Mouse (Mus musculus) intestine, embryonic 14.5 days (tissue): ENCODE data around the gene G3bp1. TPM values are rescaled to one million over a fixed set of nuclear protein-coding genes. Genes with fewer than 3 reads are reported as not detected.

Source experiments
- ATAC-seq: fragments of 200-750 bp; cut with Nextera tagmentation; replicated peaks from 2 replicates; pipeline ENCODE4 v1.8.0; 2017; ENCODE audit warnings: low read depth, moderate number of reproducible peaks, moderate TSS enrichment, moderate library complexity; ENCODE audit not compliant: low FRiP score, low TSS enrichment
- DNase-seq: peaks from one replicate; pipeline ENCODE4 v3.0.0-alpha.2; 2018; ENCODE audit warnings: low spot score
- H3K27ac ChIP-seq: fragments of 300-500 bp; sonication (generic); 2 replicates; pipeline ENCODE4 v1.5.1; 2014; ENCODE audit warnings: low read depth, mild to moderate bottlenecking, control low read depth
- H3K27me3 ChIP-seq: fragments of 300-500 bp; sonication (generic); replicated peaks from 2 replicates; pipeline ENCODE4 v1.6.1; 2014; ENCODE audit warnings: low read length, control low read depth; ENCODE audit not compliant: control insufficient read depth, insufficient read depth
- H3K36me3 ChIP-seq: fragments of 300-500 bp; sonication (generic); 2 replicates; pipeline ENCODE4 v1.6.1; 2014; ENCODE audit warnings: low read length, control low read depth; ENCODE audit not compliant: control insufficient read depth, insufficient read depth
- H3K4me1 ChIP-seq: fragments of 300-500 bp; sonication (generic); replicated peaks from 2 replicates; pipeline ENCODE4 v1.6.1; 2014; ENCODE audit warnings: low read length, control low read depth, mixed read lengths; ENCODE audit not compliant: control insufficient read depth, insufficient read depth
- H3K4me2 ChIP-seq: fragments of 300-500 bp; sonication (generic); 2 replicates; pipeline ENCODE4 v1.6.1; 2014; ENCODE audit warnings: low read length
- H3K4me3 ChIP-seq: fragments of 300-500 bp; sonication (generic); 2 replicates; pipeline ENCODE4 v1.5.1; 2014; ENCODE audit warnings: low read depth, low read length, control low read depth, mixed read lengths
- H3K9ac ChIP-seq: fragments of 300-500 bp; sonication (generic); 2 replicates; pipeline ENCODE4 v1.6.1; 2014; ENCODE audit warnings: mild to moderate bottlenecking, low read length
- H3K9me3 ChIP-seq: fragments of 300-500 bp; sonication (generic); 2 replicates; pipeline ENCODE4 v1.6.1; 2016; ENCODE audit warnings: low read length, control low read depth; ENCODE audit not compliant: control insufficient read depth
- WGBS: fragments of 180-500 bp; shearing (Covaris S2); extraction: QIAGEN DNeasy Blood & Tissue Kit; methylation state at CpG from one replicate; pipeline ENCODE4 v1.1.7; 2014; 5-methylcytosine and 5-hydroxymethylcytosine counted together
- polyA plus RNA-seq: library from polyadenylated mRNA; unstranded; fragments of >200 nt; fragmentation: Nextera tagmentation; extraction: Ambion mirVana; gene quantifications from 2 replicates; pipeline ENCODE4 v1.2.1, GENCODE M21; 2014

Gene G3bp1
- polyA plus RNA-seq, 1 experiment from 2014 or later, result 198 TPM

DNA sequence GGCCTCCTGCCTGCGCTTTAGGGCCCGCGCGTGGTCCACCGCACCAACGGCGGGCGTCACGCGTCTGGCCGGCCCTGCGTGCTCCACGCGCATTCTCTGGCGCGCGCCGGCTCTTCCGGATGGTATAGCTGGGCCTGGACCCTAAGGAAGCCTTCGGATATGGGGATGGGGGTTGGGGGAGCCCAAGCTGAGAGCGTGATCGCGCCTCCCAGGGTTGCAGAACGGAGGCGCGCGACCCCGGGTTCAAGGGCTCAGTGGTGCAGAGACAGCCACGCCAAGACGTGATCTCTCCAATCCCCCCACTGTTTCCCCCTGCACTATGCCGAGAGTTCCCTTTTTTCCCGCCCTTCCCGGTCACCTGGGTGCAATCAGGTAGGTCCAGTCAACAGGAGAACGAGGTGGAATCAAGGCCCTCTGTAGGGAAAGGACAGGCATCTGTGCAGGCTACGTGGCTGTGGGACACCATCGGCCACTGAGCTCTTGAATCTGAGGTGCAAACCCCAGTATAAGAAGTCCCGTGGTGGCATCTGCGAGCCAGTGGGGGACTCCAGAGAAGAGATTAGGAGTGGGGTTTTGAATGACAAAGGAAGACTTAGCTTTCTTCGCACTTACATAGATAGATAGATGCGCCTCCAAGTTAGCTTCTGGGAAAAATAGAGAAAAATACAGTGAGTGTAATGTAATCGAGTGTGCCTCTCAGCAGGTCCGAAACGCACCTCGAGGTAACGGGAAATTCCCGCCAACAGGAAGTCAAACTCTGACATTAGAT is 622 bp downstream of the G3bp1 start:
- Histone ChIP-seq H3K36me3 (peaks cover 20% of the 10 kb centered on the region; the same call in 1 of the 2 replicates), H3K9ac (peak overlapping the region; percentile 98), H3K9me3 (no peaks in the 10 kb centered on the region), H3K27me3 (no peaks in the 10 kb centered on the region), H3K27ac (peak overlapping the region; percentile 89), H3K4me3 (peak overlapping the region; percentile 98), H3K4me2 (peak overlapping the region; percentile 89), H3K4me1 (peaks cover 24% of the 10 kb centered on the region)
- ATAC-seq (no peak; the same call in 1 of the 2 replicates), DNase-seq (peak; percentile 74)
- under 1% methylated on average over 43 of the region's 46 CpGs for WGBS

DNA sequence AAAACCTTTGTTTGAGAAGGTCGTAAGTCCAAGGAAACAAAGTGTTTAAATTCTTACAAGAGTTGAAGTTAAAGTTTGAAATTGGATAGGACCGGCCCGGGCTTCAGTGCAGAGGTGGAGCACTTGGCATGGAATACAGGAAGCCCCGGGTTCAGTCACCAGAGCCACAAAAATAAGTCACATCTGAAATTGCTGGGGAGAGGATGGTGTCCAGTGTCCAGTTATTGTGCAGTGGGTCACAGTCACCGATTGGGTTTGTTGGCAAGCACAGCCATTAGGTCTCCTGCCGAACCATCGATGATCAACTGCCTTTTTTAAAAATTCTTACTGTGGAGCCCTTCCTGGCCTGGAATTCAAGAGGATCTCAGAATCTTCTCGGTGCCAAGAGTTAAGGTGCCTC is 1.3 kb downstream of the G3bp1 start:
- Histone ChIP-seq H3K27me3 (no peaks in the 10 kb centered on the region), H3K4me1 (peaks cover 24% of the 10 kb centered on the region), H3K27ac (no peak overlapping the region), H3K4me2 (peak overlapping the region; percentile 89), H3K9ac (peak overlapping the region; percentile 98), H3K4me3 (peak overlapping the region; percentile 98), H3K9me3 (no peaks in the 10 kb centered on the region), H3K36me3 (peaks cover 23% of the 10 kb centered on the region; the same call in 1 of the 2 replicates)
- WGBS, result 43% methylated on average over 8 of the region's 8 CpGs
- no peak for DNase-seq
- no peak for ATAC-seq

DNA sequence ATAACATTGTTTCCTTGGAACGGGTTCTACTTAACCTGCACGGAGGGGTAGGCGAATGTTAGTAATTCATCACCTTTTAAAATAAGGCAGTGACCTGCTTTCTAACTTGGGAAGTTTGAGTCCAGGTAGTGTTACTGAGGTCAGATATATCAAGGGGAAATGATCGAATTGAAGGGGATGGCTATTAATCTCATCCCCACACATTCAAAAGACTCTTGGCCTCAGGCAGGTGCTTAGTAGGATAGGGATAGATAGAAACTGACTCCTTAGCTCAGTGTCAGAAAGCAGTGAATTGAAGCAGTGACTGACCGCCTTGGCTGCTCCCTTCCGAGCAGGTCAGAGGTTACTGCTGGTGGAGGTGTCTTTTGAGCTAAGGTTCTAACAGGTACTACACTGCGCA is 2.0 kb downstream of the G3bp1 start:
- Histone ChIP-seq H3K27me3 (no peaks in the 10 kb centered on the region), H3K4me1 (peaks cover 24% of the 10 kb centered on the region), H3K9ac (peak overlapping the region; percentile 98; the same call in 1 of the 2 replicates), H3K4me3 (peak overlapping the region; percentile 98), H3K36me3 (peaks cover 29% of the 10 kb centered on the region; the same call in 1 of the 2 replicates), H3K4me2 (peak overlapping the region; percentile 89), H3K9me3 (no peaks in the 10 kb centered on the region), H3K27ac (no peak overlapping the region)
- WGBS, result 92% methylated on average over 7 of the region's 7 CpGs
- DNase-seq (no peak), ATAC-seq (no peak)

DNA sequence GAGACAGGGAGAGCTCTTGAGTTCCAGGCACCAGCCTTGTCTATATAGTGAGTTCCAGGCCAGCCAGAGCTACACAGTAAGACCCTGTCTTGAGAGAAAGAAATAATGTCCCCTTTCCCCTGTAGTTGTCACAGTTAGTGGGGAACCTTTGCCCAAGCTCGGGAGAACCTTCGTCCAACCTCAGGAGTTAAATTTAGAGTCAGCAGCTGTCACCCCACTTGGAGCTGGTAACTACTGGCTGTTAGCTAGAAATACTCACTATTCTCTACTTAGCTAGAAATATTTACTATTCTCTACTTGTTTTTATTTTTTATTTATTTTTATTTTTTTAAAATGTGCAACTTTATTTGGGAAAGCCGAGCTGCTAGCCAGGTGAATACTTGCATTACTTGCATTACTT is 3.7 kb downstream of the G3bp1 start:
- Histone ChIP-seq H3K9ac (no peak overlapping the region), H3K9me3 (no peaks in the 10 kb centered on the region), H3K4me1 (peaks cover 20% of the 10 kb centered on the region), H3K36me3 (peaks cover 33% of the 10 kb centered on the region), H3K4me2 (0 out of 2 replicates have a peak overlapping the region, but pooled peaks have one; percentile 15), H3K27me3 (no peaks in the 10 kb centered on the region), H3K27ac (no peak overlapping the region), H3K4me3 (no peak overlapping the region)
- 83% methylated on average over 3 of the region's 3 CpGs for WGBS
- ATAC-seq, result no peak
- DNase-seq, result no peak

DNA sequence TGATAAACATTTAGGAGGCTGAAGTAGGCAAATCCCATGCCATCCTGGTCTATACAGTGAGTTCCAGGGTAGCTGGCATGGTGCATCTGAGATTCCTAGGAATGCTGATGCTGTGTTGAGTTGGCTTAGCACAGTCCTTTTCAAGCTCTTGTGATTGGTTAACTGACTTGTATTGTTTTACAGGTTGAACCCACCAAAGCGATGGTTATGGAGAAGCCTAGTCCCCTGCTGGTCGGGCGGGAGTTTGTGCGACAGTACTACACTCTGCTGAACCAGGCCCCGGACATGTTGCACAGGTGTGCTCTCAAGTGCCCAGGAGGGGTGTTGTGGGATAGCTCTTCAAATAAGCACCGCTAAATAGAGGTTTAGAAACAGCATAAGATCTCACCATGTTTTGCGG is 16.0 kb downstream of the G3bp1 start:
- no peaks in the 10 kb centered on the region for H3K27me3 ChIP-seq
- peaks cover 73% of the 10 kb centered on the region for H3K36me3 ChIP-seq
- H3K9me3 ChIP-seq, result no peaks in the 10 kb centered on the region
- H3K4me1 ChIP-seq, result no peaks in the 10 kb centered on the region
- H3K9ac ChIP-seq, result no peak overlapping the region
- H3K27ac ChIP-seq, result no peak overlapping the region
- no peak overlapping the region for H3K4me3 ChIP-seq
- no peak overlapping the region for H3K4me2 ChIP-seq
- ATAC-seq (no peak), DNase-seq (no peak)
- 95% methylated on average over 7 of the region's 7 CpGs for WGBS

DNA sequence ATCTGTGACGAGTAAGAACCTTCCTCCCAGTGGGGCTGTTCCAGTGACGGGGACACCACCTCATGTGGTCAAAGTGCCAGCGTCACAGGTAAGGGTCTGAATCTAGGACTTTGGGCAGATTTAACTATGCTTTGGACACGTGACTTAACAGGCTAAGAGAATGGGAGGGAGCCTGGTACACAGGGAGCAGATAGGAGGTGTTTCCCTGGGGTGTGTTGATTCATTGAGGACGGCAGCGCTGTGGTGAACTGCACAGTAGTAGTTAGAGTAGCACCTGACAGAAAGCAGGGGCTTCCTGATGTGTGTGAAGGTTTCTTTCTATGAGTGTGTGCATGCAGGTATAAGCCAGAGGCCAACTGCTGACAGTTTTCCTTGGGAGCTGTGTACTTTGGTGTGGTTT is 26.7 kb downstream of the G3bp1 start:
- Histone ChIP-seq H3K27me3 (no peaks in the 10 kb centered on the region), H3K4me1 (no peaks in the 10 kb centered on the region), H3K36me3 (peaks cover 98% of the 10 kb centered on the region), H3K27ac (no peak overlapping the region), H3K4me2 (no peak overlapping the region), H3K9me3 (no peaks in the 10 kb centered on the region), H3K9ac (no peak overlapping the region), H3K4me3 (no peak overlapping the region)
- 88% methylated on average over 6 of the region's 6 CpGs for WGBS
- ATAC-seq, result no peak
- DNase-seq, result no peak

DNA sequence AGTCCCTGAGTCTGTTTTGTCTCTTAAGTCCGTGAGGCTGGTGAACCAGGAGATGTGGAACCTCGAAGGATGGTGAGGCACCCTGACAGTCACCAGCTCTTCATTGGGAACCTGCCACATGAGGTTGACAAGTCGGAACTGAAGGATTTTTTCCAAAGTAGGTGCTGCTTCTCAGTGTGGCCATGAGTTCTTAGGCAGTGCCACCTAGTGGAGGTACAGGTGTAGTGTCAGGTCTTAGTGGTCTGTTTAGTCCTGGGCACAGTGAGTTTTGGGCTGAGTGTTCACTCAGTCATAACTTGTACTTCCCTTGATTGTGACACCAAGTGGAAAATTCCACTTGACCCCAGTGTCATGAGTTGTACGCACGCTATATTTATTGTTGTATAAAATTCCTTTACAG is 28.4 kb downstream of the G3bp1 start:
- Histone ChIP-seq H3K36me3 (peaks cover 98% of the 10 kb centered on the region), H3K4me2 (no peak overlapping the region), H3K9ac (no peak overlapping the region), H3K27ac (no peak overlapping the region), H3K9me3 (no peaks in the 10 kb centered on the region), H3K4me3 (no peak overlapping the region), H3K4me1 (no peaks in the 10 kb centered on the region), H3K27me3 (no peaks in the 10 kb centered on the region)
- 45% methylated on average over 5 of the region's 5 CpGs for WGBS
- peak; percentile 45; the same call in 1 of the 2 replicates for ATAC-seq
- DNase-seq, result peak; percentile 62

DNA sequence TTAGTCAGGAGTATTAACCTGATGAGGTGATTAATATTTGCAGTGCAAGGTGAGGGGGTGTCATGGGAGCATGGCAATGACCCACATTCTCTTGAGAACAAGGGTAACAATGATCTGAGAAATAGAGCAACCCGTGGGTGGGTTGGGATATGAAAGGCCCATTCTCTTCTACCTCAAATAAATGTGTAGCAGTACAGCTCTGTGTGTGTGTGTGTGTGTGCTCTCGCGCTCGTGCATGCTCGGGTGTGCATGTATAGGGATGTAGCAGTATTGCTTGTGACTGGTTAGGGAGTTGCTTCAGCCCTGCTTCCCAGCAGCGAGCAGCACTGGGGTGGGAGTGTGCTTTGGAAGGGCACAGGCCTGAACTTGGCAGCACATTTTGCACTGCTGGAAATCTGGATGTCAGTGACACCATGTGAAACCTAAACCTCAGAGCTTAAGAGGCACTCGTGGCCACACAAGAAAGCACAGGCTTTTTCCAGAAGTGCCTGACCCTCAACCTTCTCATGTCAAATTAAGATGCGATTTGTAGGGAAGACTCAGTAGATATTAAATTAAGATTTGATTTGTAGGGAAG is 32.6 kb downstream of the G3bp1 start:
- 87% methylated on average over 8 of the region's 8 CpGs for WGBS
- H3K27ac ChIP-seq, result no peak overlapping the region
- DNase-seq, result no peak

More for the DNA sequence above, 32.6 kb downstream of the G3bp1 start:
- peaks cover 64% of the 10 kb centered on the region for H3K36me3 ChIP-seq
- no peak overlapping the region for H3K9ac ChIP-seq
- no peaks in the 10 kb centered on the region for H3K27me3 ChIP-seq
- no peaks in the 10 kb centered on the region for H3K9me3 ChIP-seq
- ATAC-seq, result no peak
- H3K4me3 ChIP-seq, result no peak overlapping the region
- H3K4me2 ChIP-seq, result no peak overlapping the region
- no peaks in the 10 kb centered on the region for H3K4me1 ChIP-seq
